Mouse (Mus musculus) heart, embryonic 14.5 days (tissue): ENCODE results near the gene Speer4f2. TPM values are rescaled to one million over a fixed set of nuclear protein-coding genes. Genes with fewer than 3 reads are reported as not detected.
"Not testable (repeated sequence)": the region's sequence is repeated elsewhere in the genome, so short reads cannot be mapped to it uniquely, and the experiment has no call there.

Source experiments
- ATAC-seq: fragments of 200-750 bp; cut with Nextera tagmentation; 2 replicates; pipeline ENCODE4 v1.8.0; 2017; ENCODE audit warnings: low read depth, moderate TSS enrichment; ENCODE audit not compliant: insufficient number of reproducible peaks, insufficient read depth, low FRiP score
- H3K27ac ChIP-seq, 2 experiments: fragments of 200-500 bp in 1 of 2; fragments of 300-500 bp in 1 of 2; sonication (generic) in 1 of 2; replicated peaks in 1 of 2; 2 replicates each; pipeline ENCODE4 v1.5.1; 2012 to 2014; ENCODE audit warnings: low read depth in 2 of 2, low read length in 2 of 2, control low read depth in 1 of 2, mild to moderate bottlenecking in 1 of 2, mixed read lengths in 1 of 2; ENCODE audit not compliant: control insufficient read depth in 1 of 2, insufficient read depth in 1 of 2
- H3K27me3 ChIP-seq: fragments of 300-500 bp; sonication (generic); 2 replicates; pipeline ENCODE4 v1.6.1; 2014; ENCODE audit warnings: mild to moderate bottlenecking, low read length, control low read depth; ENCODE audit not compliant: control insufficient read depth, insufficient read depth
- H3K36me3 ChIP-seq: fragments of 300-500 bp; sonication (generic); 2 replicates; pipeline ENCODE4 v1.6.1; 2014; ENCODE audit warnings: mild to moderate bottlenecking, control low read depth, low read length, mixed read lengths; ENCODE audit not compliant: control insufficient read depth, insufficient read depth
- H3K4me1 ChIP-seq, 2 experiments: fragments of 200-500 bp in 1 of 2; fragments of 300-500 bp in 1 of 2; sonication (generic) in 1 of 2; 2 replicates each; pipeline ENCODE4 v1.6.1; 2012 to 2014; ENCODE audit warnings: low read length in 2 of 2, control low read depth in 1 of 2, mixed read lengths in 1 of 2; ENCODE audit not compliant: control insufficient read depth in 2 of 2, insufficient read depth in 2 of 2
- H3K4me2 ChIP-seq: fragments of 300-500 bp; sonication (generic); 2 replicates; pipeline ENCODE4 v1.6.1; 2014; ENCODE audit warnings: mild to moderate bottlenecking, low read length
- H3K4me3 ChIP-seq, 2 experiments: fragments of 200-500 bp in 1 of 2; fragments of 300-500 bp in 1 of 2; sonication (generic) in 1 of 2; 2 replicates each; pipeline ENCODE4 v1.5.1; 2012 to 2014; ENCODE audit warnings: low read length in 2 of 2, mild to moderate bottlenecking in 2 of 2, control low read depth in 1 of 2, low read depth in 1 of 2, moderate library complexity in 1 of 2; ENCODE audit not compliant: control insufficient read depth in 1 of 2, insufficient read depth in 1 of 2
- H3K9ac ChIP-seq: fragments of 300-500 bp; sonication (generic); 2 replicates; pipeline ENCODE4 v1.6.1; 2014; ENCODE audit warnings: mild to moderate bottlenecking, low read length
- H3K9me3 ChIP-seq: fragments of 300-500 bp; sonication (generic); 2 replicates; pipeline ENCODE4 v1.6.1; 2016; ENCODE audit warnings: low read length, control low read depth; ENCODE audit not compliant: control insufficient read depth
- WGBS: fragments of 180-500 bp; shearing (Covaris S2); extraction: QIAGEN DNeasy Blood & Tissue Kit; methylation state at CpG from one replicate; pipeline ENCODE4 v1.1.7; 2014; 5-methylcytosine and 5-hydroxymethylcytosine counted together
- polyA plus RNA-seq: library from polyadenylated mRNA; unstranded; fragments of >200 nt; fragmentation: Nextera tagmentation; extraction: Ambion mirVana; gene quantifications from 2 replicates; pipeline ENCODE4 v1.2.1, GENCODE M21; 2014

Speer4f2 gene
- not detected in 2 replicates for polyA plus RNA-seq

- H3K4me3 ChIP-seq, H3K4me2 ChIP-seq, H3K4me1 ChIP-seq, H3K9me3 ChIP-seq, H3K36me3 ChIP-seq, H3K27me3 ChIP-seq, H3K9ac ChIP-seq, ATAC-seq, H3K27ac ChIP-seq: not testable (repeated sequence)
- 89% methylated on average over 1 of the region's 1 CpGs for WGBS
Measured at GRCm38 (mm10) chr5:17372880-17373279, at the start of gene Speer4f2. Speer4f2 (plus strand) TSS chr5:17373180.

DNA sequence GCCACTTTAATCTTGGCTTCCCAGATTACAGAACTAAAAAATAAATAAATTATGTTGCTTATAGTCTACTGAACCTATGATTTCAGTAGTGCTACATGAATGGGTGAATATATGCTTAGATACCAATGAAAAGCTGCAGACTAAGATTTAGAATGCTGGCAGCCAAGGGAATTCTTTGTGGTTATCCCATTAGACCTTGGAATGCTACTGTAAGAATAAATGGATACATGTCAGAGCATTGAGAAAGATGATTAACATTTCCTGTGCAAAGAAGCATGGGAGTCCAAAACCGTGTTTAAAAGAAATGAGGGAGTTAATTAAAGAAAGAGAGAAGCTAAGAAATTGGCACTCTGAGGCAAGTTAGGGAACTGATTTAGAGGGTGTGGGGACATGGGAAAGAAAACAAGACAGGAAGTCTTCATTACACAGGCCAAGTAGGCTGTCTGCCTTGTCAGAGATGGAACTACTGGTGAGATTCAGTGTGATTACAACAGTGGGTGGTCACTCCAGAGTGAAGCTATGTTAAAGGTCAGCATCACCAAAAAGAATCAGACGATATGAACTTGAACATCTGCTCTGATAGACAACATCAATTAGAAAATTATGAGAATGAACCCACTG is 43.9 kb upstream of the Speer4f2 start:
- H3K27me3 ChIP-seq, result no peaks in the 10 kb centered on the region
- no peaks in the 10 kb centered on the region for H3K36me3 ChIP-seq
- H3K9me3 ChIP-seq, result no peaks in the 10 kb centered on the region
- no peak for ATAC-seq
- no peak overlapping the region for H3K9ac ChIP-seq
- 67% methylated on average over 2 of the region's 2 CpGs for WGBS
- no peak overlapping the region for H3K27ac ChIP-seq
- H3K4me3 ChIP-seq, result no peak overlapping the region
- no peak overlapping the region for H3K4me2 ChIP-seq
- H3K4me1 ChIP-seq, result no peaks in the 10 kb centered on the region

GRCm38 (mm10) chr5:17334836-17335235 is 38.1 kb upstream of the Speer4f2 start:
- Histone ChIP-seq H3K9me3 (no peaks in the 10 kb centered on the region), H3K9ac (no peak overlapping the region), H3K27me3 (no peaks in the 10 kb centered on the region), H3K4me3 (no peak overlapping the region), H3K36me3 (no peaks in the 10 kb centered on the region), H3K4me2 (no peak overlapping the region), H3K4me1 (no peaks in the 10 kb centered on the region), H3K27ac (no peak overlapping the region)
- 73% methylated on average over 1 of the region's 1 CpGs for WGBS
- no peak for ATAC-seq

DNA sequence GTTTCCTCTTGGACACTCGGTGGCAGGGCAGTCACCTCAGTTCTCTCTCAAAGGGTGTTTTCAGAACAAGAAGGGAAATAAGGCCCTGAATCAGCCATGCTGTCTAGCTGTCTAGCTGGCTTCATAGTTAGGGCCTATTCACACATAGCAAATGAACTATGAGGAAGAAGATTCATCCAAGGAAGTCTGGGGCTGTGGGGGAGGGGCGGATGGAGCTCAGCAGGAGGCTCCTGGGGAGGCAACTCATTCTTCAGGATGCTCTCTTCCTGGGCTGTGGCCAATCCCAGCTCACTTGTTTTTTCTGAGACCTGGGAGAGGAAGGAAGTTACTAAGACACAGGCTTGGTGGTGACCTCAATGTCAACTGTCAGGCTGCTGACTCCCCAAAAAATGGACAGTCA is 27.2 kb upstream of the Speer4f2 start:
- not testable (repeated sequence) for H3K36me3 ChIP-seq, H3K4me3 ChIP-seq, ATAC-seq, H3K4me2 ChIP-seq, H3K4me1 ChIP-seq, H3K27ac ChIP-seq, H3K9me3 ChIP-seq, H3K9ac ChIP-seq, H3K27me3 ChIP-seq
- 69% methylated on average over 2 of the region's 2 CpGs for whole genome bisulfite sequencing

- Histone ChIP-seq H3K36me3 (no peaks in the 10 kb centered on the region), H3K4me1 (no peaks in the 10 kb centered on the region), H3K27me3 (no peaks in the 10 kb centered on the region), H3K27ac (no peak overlapping the region), H3K9ac (no peak overlapping the region), H3K9me3 (no peaks in the 10 kb centered on the region), H3K4me2 (no peak overlapping the region), H3K4me3 (no peak overlapping the region)
- ATAC-seq, result no peak
Measured at GRCm38 (mm10) chr5:17359394-17359999, 13.5 kb upstream of the Speer4f2 start.

DNA sequence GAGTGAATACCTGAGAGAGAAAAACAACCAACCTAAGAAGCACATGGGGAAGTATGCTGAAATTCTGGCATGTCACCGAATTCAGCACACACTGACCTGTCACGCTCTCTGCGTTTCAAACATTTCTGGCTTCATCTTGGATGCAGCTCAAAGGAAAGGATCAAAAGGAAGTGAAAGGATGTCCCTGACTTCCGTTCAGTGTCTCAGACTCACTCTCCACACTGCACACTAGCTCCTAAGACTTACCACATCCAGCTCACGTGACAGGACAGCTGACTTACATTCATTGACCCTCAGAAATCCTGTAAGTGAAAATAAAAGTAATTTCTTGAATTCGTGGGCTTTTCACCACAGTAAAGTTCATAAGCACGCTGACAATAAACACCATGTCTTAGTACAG is 16.9 kb downstream of the Speer4f2 start:
- 67% methylated on average over 7 of the region's 7 CpGs for WGBS
- Histone ChIP-seq H3K36me3 (no peaks in the 10 kb centered on the region), H3K27ac (no peak overlapping the region), H3K9ac (no peak overlapping the region), H3K9me3 (no peaks in the 10 kb centered on the region), H3K4me2 (no peak overlapping the region), H3K4me3 (no peak overlapping the region), H3K4me1 (no peaks in the 10 kb centered on the region), H3K27me3 (no peaks in the 10 kb centered on the region)
- no peak for ATAC-seq

GRCm38 (mm10) chr5:17391207-17391606 is 18.2 kb downstream of the Speer4f2 start:
- no peaks in the 10 kb centered on the region for H3K4me1 ChIP-seq
- H3K27ac ChIP-seq, result no peak overlapping the region
- H3K27me3 ChIP-seq, result no peaks in the 10 kb centered on the region
- H3K9me3 ChIP-seq, result no peaks in the 10 kb centered on the region
- no peak overlapping the region for H3K4me2 ChIP-seq
- ATAC-seq, result no peak
- no peak overlapping the region for H3K9ac ChIP-seq
- no peak overlapping the region for H3K4me3 ChIP-seq
- no peaks in the 10 kb centered on the region for H3K36me3 ChIP-seq
- 68% methylated on average over 1 of the region's 1 CpGs for WGBS

GRCm38 (mm10) chr5:17400571-17400970 is 27.6 kb downstream of the Speer4f2 start:
- no peak for ATAC-seq
- H3K4me1 ChIP-seq, result no peaks in the 10 kb centered on the region
- H3K9ac ChIP-seq, result no peak overlapping the region
- no peak overlapping the region for H3K4me3 ChIP-seq
- H3K36me3 ChIP-seq, result no peaks in the 10 kb centered on the region
- no peaks in the 10 kb centered on the region for H3K9me3 ChIP-seq
- no peak overlapping the region for H3K27ac ChIP-seq
- no peak overlapping the region for H3K4me2 ChIP-seq
- WGBS, result 84% methylated on average over 1 of the region's 1 CpGs
- H3K27me3 ChIP-seq, result no peaks in the 10 kb centered on the region
